Comparison of ENCODE assay signal across 10 mouse cellular contexts in genomic region chr3:152912216-152913101, GRCm38 (mm10).
A peak's percentile ranks its signal among the peaks of the same experiment; 100 is the strongest.
DNase-seq lines count a peak whose midpoint lies in the region; ATAC-seq and TF ChIP-seq lines count a peak whose summit lies in the region.
"Had no signal": no experiment of that assay in that cellular context is flagged by ENCODE, and none has a peak within 500 bp of the region (broad histone marks: within the 10 kb centered on the region; RNA-seq: fewer than 3 reads in every experiment).

No protein-coding gene starts in this region.

- H3K9ac ChIP-seq in midbrain, embryonic 11.5 days (ENCODE audit: low read length) = no peak overlapping the region
- H3K9ac ChIP-seq in midbrain, postnatal 0 days (replicated peaks; ENCODE audit: low read length, poor library complexity, severe bottlenecking) = no peak overlapping the region
- no peak overlapping the region for H3K9ac ChIP-seq in heart, postnatal 0 days (replicated peaks; ENCODE audit: low read depth, low read length)
- no peak overlapping the region for H3K9ac ChIP-seq in hindbrain, postnatal 0 days (replicated peaks; ENCODE audit: low read length)
- no peak overlapping the region for H3K9ac ChIP-seq in intestine, postnatal 0 days (ENCODE audit: low read depth, low read length)
- H3K9ac ChIP-seq: embryonic facial prominence, embryonic 15.5 days; hindbrain, embryonic 15.5 days; lung, embryonic 15.5 days had no signal

- DNase-seq in midbrain, embryonic 11.5 days (ENCODE audit: low spot score, missing footprints) = peak; percentile 37
- no peak for DNase-seq in midbrain, postnatal 0 days (ENCODE audit: low spot score)
- DNase-seq in heart, postnatal 0 days (ENCODE audit: low spot score) = no peak
- peak; percentile 36 to 68 for DNase-seq in monocyte, adult 2 months (ENCODE audit: low read depth in 1 of 2, low spot score in 2 of 2)
- no peak for DNase-seq in hindbrain, postnatal 0 days (ENCODE audit: low spot score)
- no peak for DNase-seq in ovary, adult 18-20 months (ENCODE audit: low spot score)

- H3K4me1 ChIP-seq in midbrain, embryonic 11.5 days (ENCODE audit: control insufficient read depth, insufficient read depth, low read length) = no peaks in the 10 kb centered on the region
- no peaks in the 10 kb centered on the region for H3K4me1 ChIP-seq in midbrain, postnatal 0 days (ENCODE audit: insufficient read depth, low read length)
- H3K4me1 ChIP-seq in heart, postnatal 0 days (ENCODE audit: control insufficient read depth, insufficient read depth) = no peaks in the 10 kb centered on the region
- H3K4me1 ChIP-seq in hindbrain, postnatal 0 days (ENCODE audit: insufficient read depth, low read length) = no peaks in the 10 kb centered on the region
- H3K4me1 ChIP-seq in intestine, postnatal 0 days (replicated peaks; ENCODE audit: control insufficient read depth, insufficient read depth, low read length) = no peaks in the 10 kb centered on the region
- H3K4me1 ChIP-seq: embryonic facial prominence, embryonic 15.5 days; hindbrain, embryonic 15.5 days; lung, embryonic 15.5 days had no signal

- no peaks in the 10 kb centered on the region for H3K36me3 ChIP-seq in midbrain, embryonic 11.5 days (ENCODE audit: control insufficient read depth, insufficient read depth, low read length)
- H3K36me3 ChIP-seq in midbrain, postnatal 0 days (ENCODE audit: insufficient read depth, low read length) = no peaks in the 10 kb centered on the region
- H3K36me3 ChIP-seq in heart, postnatal 0 days (replicated peaks; ENCODE audit: control insufficient read depth, insufficient read depth, low read length) = no peaks in the 10 kb centered on the region
- no peaks in the 10 kb centered on the region for H3K36me3 ChIP-seq in hindbrain, postnatal 0 days (ENCODE audit: insufficient read depth, low read length)
- no peaks in the 10 kb centered on the region for H3K36me3 ChIP-seq in intestine, postnatal 0 days (ENCODE audit: control insufficient read depth, insufficient read depth)
- H3K36me3 ChIP-seq: embryonic facial prominence, embryonic 15.5 days; hindbrain, embryonic 15.5 days; lung, embryonic 15.5 days had no signal

- ATAC-seq in midbrain, embryonic 11.5 days (ENCODE audit: low FRiP score) = no peak
- no peak for ATAC-seq in midbrain, postnatal 0 days (ENCODE audit: low FRiP score)
- no peak; the same call in 1 of the 2 replicates for ATAC-seq in heart, postnatal 0 days (ENCODE audit: insufficient read depth, low read depth)
- ATAC-seq in hindbrain, postnatal 0 days = no peak
- no peak for ATAC-seq in intestine, postnatal 0 days

- no peak overlapping the region for H3K4me2 ChIP-seq in midbrain, embryonic 11.5 days
- H3K4me2 ChIP-seq in midbrain, postnatal 0 days (ENCODE audit: low read depth, low read length, poor library complexity, severe bottlenecking) = no peak overlapping the region
- peak overlapping the region; percentile 12; the same call in 1 of the 2 replicates for H3K4me2 ChIP-seq in heart, postnatal 0 days (ENCODE audit: low read depth, low read length)
- no peak overlapping the region for H3K4me2 ChIP-seq in hindbrain, postnatal 0 days (ENCODE audit: low read depth, low read length)
- no peak overlapping the region for H3K4me2 ChIP-seq in intestine, postnatal 0 days (replicated peaks; ENCODE audit: low read depth)
- H3K4me2 ChIP-seq: embryonic facial prominence, embryonic 15.5 days; hindbrain, embryonic 15.5 days; lung, embryonic 15.5 days had no signal

- no peak for TF ChIP-seq CTCF in midbrain, postnatal 0 days (IDR thresholded peaks at IDR 0.05)
- no peak for TF ChIP-seq CTCF in heart, postnatal 0 days (IDR thresholded peaks at IDR 0.05; ENCODE audit: low read depth)
- TF ChIP-seq CTCF in hindbrain, postnatal 0 days (IDR thresholded peaks at IDR 0.05; ENCODE audit: low read depth) = no peak
- TF ChIP-seq CTCF in intestine, postnatal 0 days (IDR thresholded peaks at IDR 0.05; ENCODE audit: low read depth) = no peak

- TF ChIP-seq EP300 in heart, postnatal 0 days (IDR thresholded peaks at IDR 0.05; ENCODE audit: low read depth) = no peak

- 85% methylated on average over 23 of the region's 23 CpGs for WGBS in midbrain, embryonic 11.5 days
- 80% methylated on average over 23 of the region's 23 CpGs for WGBS in midbrain, postnatal 0 days
- WGBS in heart, postnatal 0 days = 66% methylated on average over 23 of the region's 23 CpGs
- WGBS in hindbrain, postnatal 0 days = 79% methylated on average over 23 of the region's 23 CpGs
- WGBS in intestine, postnatal 0 days = 80% methylated on average over 23 of the region's 23 CpGs

- no peaks in the 10 kb centered on the region for H3K9me3 ChIP-seq in midbrain, embryonic 11.5 days (ENCODE audit: control insufficient read depth, low read length)
- no peaks in the 10 kb centered on the region for H3K9me3 ChIP-seq in midbrain, postnatal 0 days (ENCODE audit: low read length)
- no peaks in the 10 kb centered on the region for H3K9me3 ChIP-seq in heart, postnatal 0 days (replicated peaks; ENCODE audit: control insufficient read depth, low read length)
- H3K9me3 ChIP-seq in hindbrain, postnatal 0 days (ENCODE audit: low read length) = no peaks in the 10 kb centered on the region
- no peaks in the 10 kb centered on the region for H3K9me3 ChIP-seq in intestine, postnatal 0 days (ENCODE audit: control insufficient read depth)
- H3K9me3 ChIP-seq: embryonic facial prominence, embryonic 15.5 days; hindbrain, embryonic 15.5 days; lung, embryonic 15.5 days had no signal

- no peak overlapping the region for H3K27ac ChIP-seq in midbrain, embryonic 11.5 days (ENCODE audit: low read depth, low read length)
- H3K27ac ChIP-seq in midbrain, postnatal 0 days (ENCODE audit: low read depth, low read length) = no peak overlapping the region
- H3K27ac ChIP-seq in heart, postnatal 0 days (ENCODE audit: low read depth) = peak overlapping the region; percentile 13; the same call in 1 of the 2 replicates
- H3K27ac ChIP-seq in hindbrain, postnatal 0 days = no peak overlapping the region
- H3K27ac ChIP-seq in intestine, postnatal 0 days (ENCODE audit: low read depth, low read length) = no peak overlapping the region
- H3K27ac ChIP-seq: embryonic facial prominence, embryonic 15.5 days; hindbrain, embryonic 15.5 days; lung, embryonic 15.5 days had no signal

- no peak overlapping the region for H3K4me3 ChIP-seq in midbrain, embryonic 11.5 days (ENCODE audit: low read depth, low read length)
- no peak overlapping the region for H3K4me3 ChIP-seq in midbrain, postnatal 0 days (ENCODE audit: low read depth, low read length)
- H3K4me3 ChIP-seq in heart, postnatal 0 days (ENCODE audit: low read depth, low read length) = no peak overlapping the region
- no peak overlapping the region for H3K4me3 ChIP-seq in hindbrain, postnatal 0 days (ENCODE audit: low read length)
- no peak overlapping the region for H3K4me3 ChIP-seq in intestine, postnatal 0 days (ENCODE audit: low read depth, low read length)
- H3K4me3 ChIP-seq: embryonic facial prominence, embryonic 15.5 days; hindbrain, embryonic 15.5 days; lung, embryonic 15.5 days had no signal

- H3K27me3 ChIP-seq in midbrain, embryonic 11.5 days (ENCODE audit: control insufficient read depth, insufficient read depth, low read length) = no peaks in the 10 kb centered on the region
- no peaks in the 10 kb centered on the region for H3K27me3 ChIP-seq in midbrain, postnatal 0 days (ENCODE audit: insufficient read depth, low read length)
- no peaks in the 10 kb centered on the region for H3K27me3 ChIP-seq in heart, postnatal 0 days (ENCODE audit: control insufficient read depth, insufficient read depth, low read length)
- H3K27me3 ChIP-seq in hindbrain, postnatal 0 days (ENCODE audit: insufficient read depth, low read length) = no peaks in the 10 kb centered on the region
- no peaks in the 10 kb centered on the region for H3K27me3 ChIP-seq in intestine, postnatal 0 days (replicated peaks; ENCODE audit: control insufficient read depth, insufficient read depth, low read length)
- H3K27me3 ChIP-seq: embryonic facial prominence, embryonic 15.5 days; hindbrain, embryonic 15.5 days; lung, embryonic 15.5 days had no signal

Comparison
In these comparisons a context has a peak if more than half of its experiments do, and no peak if none do; other contexts are left out.
1. DNase-seq: peak in midbrain, embryonic 11.5 days (single experiment) and monocyte, adult 2 months (2 of 2); none in midbrain, postnatal 0 days (single experiment), heart, postnatal 0 days (single experiment), hindbrain, postnatal 0 days (single experiment) and ovary, adult 18-20 months (single experiment).